Mouse (Mus musculus) Muller cell, postnatal 12 days (primary cell): ENCODE results near the gene Vat1.
"Not testable (repeated sequence)": the region's sequence is repeated elsewhere in the genome, so short reads cannot be mapped to it uniquely, and the experiment has no call there.

Source experiments
- DNase-seq: peaks from one replicate; pipeline ENCODE4 v3.0.0-alpha.2; 2015; ENCODE audit errors: inconsistent ontology term

The Vat1 gene

GRCm38 (mm10) chr11:101466552-101466950 is 521 bp upstream of the Vat1 start:
- not testable (repeated sequence) for DNase-seq

GRCm38 (mm10) chr11:101465101-101465868 is 745 bp downstream of the Vat1 start:
- peak; percentile 86 for DNase-seq

DNA sequence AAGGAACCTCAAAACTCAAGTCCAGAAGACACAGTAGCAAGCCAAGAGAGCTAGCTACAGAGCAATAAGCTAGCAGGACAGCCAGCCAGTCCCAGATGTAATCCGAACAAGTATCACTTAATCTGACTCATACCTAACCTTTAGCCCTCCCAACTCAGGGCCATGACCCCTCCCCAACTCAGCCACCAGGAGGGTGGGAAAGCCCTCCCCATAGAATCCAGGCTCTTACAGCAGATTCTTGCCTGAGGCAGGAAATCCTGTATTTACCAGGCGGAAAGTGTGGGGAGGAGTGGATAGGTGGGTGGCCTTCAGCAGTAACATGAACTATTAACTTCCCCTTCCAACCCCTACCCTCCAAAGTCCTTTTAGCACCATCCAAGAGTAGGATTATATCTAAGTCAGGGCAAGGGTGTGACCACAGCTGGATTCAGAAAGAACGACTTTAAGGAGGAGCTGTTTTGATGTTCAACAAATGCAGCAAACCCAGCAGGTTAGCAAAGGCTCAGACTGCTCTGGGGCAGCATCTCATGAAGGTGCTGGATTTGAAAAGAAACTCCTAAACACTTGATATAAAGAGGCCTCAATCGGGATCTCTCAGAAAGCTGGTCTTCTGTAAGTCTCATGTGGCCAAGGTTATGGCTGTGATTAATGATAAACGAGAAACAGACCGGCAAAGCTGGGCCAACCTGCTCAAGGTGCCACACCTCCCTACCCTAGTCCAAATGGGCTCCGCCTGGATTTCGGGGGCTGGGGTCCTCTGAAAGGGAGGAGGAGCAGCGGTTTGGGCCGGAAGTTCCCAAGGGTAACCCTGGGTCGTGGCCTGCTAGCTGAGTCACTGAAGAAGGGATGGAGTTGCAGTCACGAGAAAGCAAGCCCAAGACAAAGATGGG is 1.6 kb downstream of the Vat1 start, which contains the start of gene Rnd2:
Gene Rnd2 (plus strand): TSS at position 789 of the 890 bp plus-strand sequence.
- no peak for DNase-seq

- no peak for DNase-seq
Measured at GRCm38 (mm10) chr11:101462583-101463440, 3.2 kb downstream of the Vat1 start.

GRCm38 (mm10) chr11:101462141-101462540 is 3.9 kb downstream of the Vat1 start:
- no peak for DNase-seq

- DNase-seq: no peak
Measured at GRCm38 (mm10) chr11:101460321-101460720, 5.7 kb downstream of the Vat1 start.

DNA sequence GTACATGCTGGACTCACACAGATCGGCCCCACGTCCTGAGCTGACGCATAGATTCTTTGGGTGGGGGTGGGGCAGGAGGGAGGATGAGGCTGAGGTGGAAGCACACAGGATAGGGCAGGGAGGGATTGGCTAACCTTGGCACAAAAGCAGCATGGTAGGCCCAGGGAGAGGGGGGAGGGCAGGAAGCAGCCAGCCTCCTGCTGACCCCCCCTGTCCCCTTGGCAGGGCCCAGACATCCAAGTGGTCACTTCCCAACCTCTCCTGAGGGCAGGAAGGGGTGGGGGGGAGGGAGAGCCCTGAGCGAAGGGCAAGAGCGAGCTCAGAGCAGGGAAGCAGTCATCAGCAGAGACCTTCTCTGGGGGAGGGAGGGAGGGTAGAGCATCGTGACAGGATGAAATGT is 6.3 kb downstream of the Vat1 start:
- no peak for DNase-seq

DNA sequence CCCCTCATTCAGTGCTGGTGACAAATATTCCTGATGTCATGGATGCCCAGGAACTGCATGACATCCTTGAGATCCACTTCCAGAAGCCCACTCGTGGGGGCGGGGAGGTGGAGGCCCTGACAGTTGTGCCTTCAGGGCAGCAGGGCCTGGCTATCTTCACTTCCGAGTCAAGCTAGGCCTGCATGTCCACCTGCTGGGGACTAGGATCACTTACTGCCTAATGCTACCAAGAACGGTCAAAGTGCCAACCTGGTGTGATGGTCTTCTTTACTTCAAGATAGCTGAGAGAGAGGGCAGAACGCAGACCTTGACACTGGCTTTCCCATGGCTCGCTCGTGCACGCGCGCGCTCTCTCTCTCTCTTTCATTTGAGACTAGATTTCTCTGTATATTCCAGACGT is 7.8 kb downstream of the Vat1 start:
- DNase-seq: no peak

- DNase-seq: no peak
Measured at GRCm38 (mm10) chr11:101457631-101458030, 8.4 kb downstream of the Vat1 start.

- DNase-seq: no peak
Measured at GRCm38 (mm10) chr11:101455627-101456026, 10.4 kb downstream of the Vat1 start.

DNA sequence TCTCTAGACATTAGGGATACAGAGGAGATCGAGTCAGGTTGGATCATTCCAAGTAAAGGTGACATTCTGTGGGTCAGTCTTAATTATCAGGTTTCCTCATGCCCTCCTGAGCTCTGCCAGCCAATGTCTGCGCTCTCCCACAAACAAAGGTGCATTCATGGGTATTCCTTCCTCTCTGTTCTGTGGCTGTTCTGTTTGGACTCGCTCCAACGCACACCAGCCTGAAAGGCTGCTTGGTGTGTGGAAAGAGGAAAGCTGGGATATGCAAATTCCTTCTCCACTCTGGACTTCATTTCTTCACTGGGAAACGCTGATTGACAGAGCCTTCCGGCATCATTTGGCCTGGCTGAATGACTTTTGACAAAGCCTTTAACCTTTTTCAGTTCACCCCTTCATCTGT is 11.3 kb downstream of the Vat1 start:
- peak; percentile 83 for DNase-seq

GRCm38 (mm10) chr11:101452093-101452774 is 13.8 kb downstream of the Vat1 start:
- no peak for DNase-seq

GRCm38 (mm10) chr11:101451536-101451935 is 14.5 kb downstream of the Vat1 start:
- DNase-seq: no peak

- no peak for DNase-seq
Measured at GRCm38 (mm10) chr11:101450394-101450793, 15.6 kb downstream of the Vat1 start.

- not testable (repeated sequence) for DNase-seq
Measured at GRCm38 (mm10) chr11:101449596-101449995, 16.4 kb downstream of the Vat1 start.

DNA sequence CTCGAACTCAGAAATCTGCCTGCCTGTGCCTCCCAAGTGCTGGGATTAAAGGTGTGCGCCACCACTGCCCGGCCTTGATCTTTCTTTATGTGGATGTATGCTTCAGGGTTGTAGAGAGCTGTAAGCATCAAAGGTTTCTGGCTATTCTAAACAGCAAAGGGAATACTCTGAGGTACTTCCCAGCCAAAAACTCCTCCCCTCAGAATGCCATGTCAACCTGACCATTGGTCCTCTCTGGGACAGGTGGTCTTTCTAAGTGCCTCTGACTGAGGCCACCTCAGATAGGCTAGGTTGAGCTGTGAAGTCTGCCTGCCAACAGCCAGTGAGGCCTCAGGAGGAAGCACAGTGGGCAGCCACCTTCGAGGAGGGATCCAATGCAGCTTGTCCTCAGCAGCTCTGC is 17.1 kb downstream of the Vat1 start:
- no peak for DNase-seq

- peak; percentile 88 for DNase-seq
Measured at GRCm38 (mm10) chr11:101448274-101448746, 17.7 kb downstream of the Vat1 start, which contains the start of gene Ifi35. Gene Ifi35 (plus strand): TSS chr11:101448407.

DNA sequence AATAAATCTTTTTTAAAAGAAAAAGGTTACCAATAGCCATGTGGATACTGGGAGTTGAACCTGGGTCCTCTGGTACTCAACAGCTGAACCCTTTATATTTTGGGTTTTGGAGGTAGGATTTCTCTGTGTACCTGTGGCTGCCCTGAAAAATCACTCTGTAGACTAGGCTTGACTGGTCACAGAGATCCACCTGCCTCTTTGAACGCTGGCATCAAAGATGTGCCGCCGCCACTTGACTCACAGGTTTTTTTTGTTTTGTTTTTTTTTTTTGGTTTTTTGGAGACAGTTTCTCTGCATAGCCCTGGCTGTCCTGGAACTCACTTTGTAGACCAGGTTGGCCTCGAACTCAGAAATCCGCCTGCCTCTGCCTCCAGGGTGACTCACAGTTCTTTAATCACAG is 18.2 kb downstream of the Vat1 start:
- no peak for DNase-seq

DNA sequence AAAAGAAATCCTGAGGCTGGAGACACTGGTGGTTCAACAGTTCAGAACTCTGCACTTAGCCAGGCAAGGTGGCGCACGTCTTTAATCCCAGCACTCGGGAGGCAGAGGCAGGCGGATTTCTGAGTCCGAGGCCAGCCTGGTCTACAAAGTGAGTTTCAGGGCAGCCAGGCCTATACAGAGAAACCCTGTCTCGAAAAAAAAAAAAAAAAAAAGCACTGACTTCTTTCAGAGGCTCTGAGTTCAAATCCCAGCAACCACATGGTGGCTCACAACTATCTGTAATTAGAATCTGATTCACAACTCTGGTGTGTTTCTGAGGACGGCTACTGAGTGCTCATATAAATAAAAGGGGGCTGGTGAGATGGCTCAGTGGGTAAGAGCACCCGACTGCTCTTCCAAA is 19.2 kb downstream of the Vat1 start:
- DNase-seq: not testable (repeated sequence)

GRCm38 (mm10) chr11:101446319-101446718 is 19.7 kb downstream of the Vat1 start:
- DNase-seq: no peak

GRCm38 (mm10) chr11:101442760-101443159 is 23.3 kb downstream of the Vat1 start:
- DNase-seq: no peak
